Mouse (Mus musculus): ENCODE results near the gene Cyb5r4.

GRCm38 (mm10) chr9:86973562-86973961, 48.3 kb upstream of the Cyb5r4 start:
- TF ChIP-seq POLR2A (IDR thresholded peaks at IDR 0.05; ENCODE audit: insufficient read depth, low read depth, low read length), result no peak
- TF ChIP-seq CTCF (IDR thresholded peaks at IDR 0.05; ENCODE audit: insufficient read depth, low read depth, low read length), result no peak

All from olfactory bulb, adult 2 months (tissue).